Mouse (Mus musculus): Measurements from ENCODE around the gene Pknox1. TPM values are rescaled to one million over a fixed set of nuclear protein-coding genes. Genes with fewer than 3 reads are reported as not detected.
"Not testable (repeated sequence)": the region's sequence is repeated elsewhere in the genome, so short reads cannot be mapped to it uniquely, and the experiment has no call there.

Gene Pknox1
- polyA plus RNA-seq, 1 experiment: 15.3 TPM

DNA sequence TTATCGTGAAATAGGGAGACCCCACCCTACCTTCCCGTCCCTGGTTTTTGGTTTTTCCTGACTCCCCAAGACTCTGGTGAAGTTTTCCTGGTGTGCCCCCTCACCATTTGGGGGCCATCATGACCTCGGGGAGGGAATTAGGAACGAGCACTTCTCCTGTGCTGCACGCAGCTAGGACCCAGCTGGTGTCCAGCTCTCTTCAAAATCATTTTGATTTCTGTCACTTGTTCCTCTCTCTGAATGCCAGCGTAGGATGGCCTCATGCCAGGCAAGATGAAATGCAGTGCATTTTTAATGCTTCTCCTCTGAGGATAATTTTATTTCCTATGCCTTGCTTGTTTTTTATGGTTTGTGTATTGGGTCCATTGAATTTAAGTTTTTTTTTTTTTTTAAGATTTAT is 42.6 kb upstream of the Pknox1 start:
- H3K4me2 ChIP-seq (ENCODE audit: low read depth): peak overlapping the region; percentile 62
- no peak for TF ChIP-seq E2F4 (IDR thresholded peaks at IDR 0.05; ENCODE audit: insufficient read depth)
- TF ChIP-seq MYOG (IDR thresholded peaks at IDR 0.05; ENCODE audit: control insufficient read depth in 1 of 3, insufficient read depth in 1 of 3, insufficient read length in 2 of 3, low read depth in 2 of 3): no peak
- TF ChIP-seq MAX (IDR thresholded peaks at IDR 0.05; ENCODE audit: low read depth): no peak
- TF ChIP-seq TCF12 (IDR thresholded peaks at IDR 0.05; ENCODE audit: insufficient read depth, poor library complexity, severe bottlenecking): no peak
- no peak for TF ChIP-seq POLR2A (IDR thresholded peaks at IDR 0.05; ENCODE audit: insufficient read length, low read depth)
- no peaks in the 10 kb centered on the region for H3K27me3 ChIP-seq (ENCODE audit: control insufficient read depth, insufficient read depth, insufficient read length)
- no peak overlapping the region for H3K4me3 ChIP-seq
- H3ac ChIP-seq (ENCODE audit: control insufficient read depth, insufficient read length): no peak overlapping the region
- no peaks in the 10 kb centered on the region for H3K79me2 ChIP-seq (ENCODE audit: control insufficient read depth, insufficient read depth)
- no peaks in the 10 kb centered on the region for H3K36me3 ChIP-seq (ENCODE audit: control insufficient read depth, insufficient read depth)

DNA sequence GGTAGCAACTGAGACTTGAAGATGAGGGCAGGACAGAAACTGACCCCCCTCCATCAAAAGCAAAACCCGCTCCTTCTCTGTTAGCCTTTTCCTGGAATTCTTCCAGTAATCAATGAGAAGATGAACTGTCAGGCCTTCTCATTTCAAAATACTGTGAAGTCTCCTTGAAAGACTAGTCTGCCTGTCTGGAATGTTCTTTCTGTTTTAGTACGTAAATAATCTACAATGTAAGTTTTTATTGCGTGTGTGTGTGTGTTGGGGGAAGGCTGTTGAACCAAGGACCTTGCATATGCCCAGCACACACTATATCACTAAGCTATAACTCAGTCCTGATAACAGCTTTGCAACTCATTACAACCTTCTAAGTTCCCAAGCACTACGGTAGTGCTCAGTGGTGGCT is 39.4 kb upstream of the Pknox1 start:
- Histone ChIP-seq H3K4me3 (no peak overlapping the region), H3ac (ENCODE audit: control insufficient read depth, insufficient read length) (no peak overlapping the region), H3K4me2 (ENCODE audit: low read depth) (no peak overlapping the region), H3K79me2 (ENCODE audit: control insufficient read depth, insufficient read depth) (no peaks in the 10 kb centered on the region), H3K36me3 (ENCODE audit: control insufficient read depth, insufficient read depth) (peaks cover 5% of the 10 kb centered on the region), H3K27me3 (ENCODE audit: control insufficient read depth, insufficient read depth, insufficient read length) (no peaks in the 10 kb centered on the region)
- TF ChIP-seq MYOG (IDR thresholded peaks at IDR 0.05; ENCODE audit: control insufficient read depth in 1 of 3, insufficient read depth in 1 of 3, insufficient read length in 2 of 3, low read depth in 2 of 3): no peak

DNA sequence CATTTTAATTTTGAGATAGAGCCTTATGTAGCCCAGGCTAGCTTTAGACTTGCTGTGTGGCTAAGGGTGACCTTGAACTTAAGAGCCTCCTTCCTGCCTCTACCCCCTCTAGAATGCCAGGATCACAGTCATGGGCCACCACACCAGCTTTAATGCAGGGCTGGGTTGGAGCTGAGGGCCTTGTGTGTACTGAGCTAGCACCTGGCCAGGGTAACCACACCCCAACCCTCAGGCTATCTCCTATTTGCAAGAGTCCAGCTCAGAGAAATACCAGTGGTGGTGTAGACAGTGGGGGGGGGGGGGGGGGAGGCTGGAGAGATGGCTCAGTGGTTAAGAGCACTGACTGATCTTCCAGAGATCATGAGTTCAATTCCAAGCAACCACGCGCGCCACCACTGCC is 38.7 kb upstream of the Pknox1 start:
- TF ChIP-seq POLR2AphosphoS2 (IDR thresholded peaks at IDR 0.05; ENCODE audit: insufficient read length, low read depth) (no peak), MYOD1 (IDR thresholded peaks at IDR 0.05; ENCODE audit: control insufficient read depth in 1 of 3, insufficient read length in 2 of 3, low read depth in 2 of 3) (no peak), USF1 (IDR thresholded peaks at IDR 0.05; ENCODE audit: low read depth) (no peak), MAX (IDR thresholded peaks at IDR 0.05; ENCODE audit: low read depth) (no peak), POLR2A (IDR thresholded peaks at IDR 0.05; ENCODE audit: insufficient read length, low read depth) (no peak), E2F4 (IDR thresholded peaks at IDR 0.05; ENCODE audit: insufficient read depth) (no peak), TCF12 (IDR thresholded peaks at IDR 0.05; ENCODE audit: insufficient read depth, poor library complexity, severe bottlenecking) (no peak), REST (IDR thresholded peaks at IDR 0.05; ENCODE audit: insufficient read depth, insufficient read length) (no peak), TCF3 (IDR thresholded peaks at IDR 0.05; ENCODE audit: insufficient read length, low read depth) (no peak), SRF (IDR thresholded peaks at IDR 0.05; ENCODE audit: control insufficient read depth, insufficient read length, low read depth) (no peak), MYOG (IDR thresholded peaks at IDR 0.05; ENCODE audit: control insufficient read depth in 1 of 3, insufficient read depth in 1 of 3, insufficient read length in 2 of 3, low read depth in 2 of 3) (no peak), CEBPB (IDR thresholded peaks at IDR 0.05; ENCODE audit: insufficient read depth, poor library complexity, severe bottlenecking) (no peak)
- Histone ChIP-seq H3ac (ENCODE audit: control insufficient read depth, insufficient read length) (no peak overlapping the region), H3K4me2 (ENCODE audit: low read depth) (no peak overlapping the region), H3K79me2 (ENCODE audit: control insufficient read depth, insufficient read depth) (no peaks in the 10 kb centered on the region), H3K27me3 (ENCODE audit: control insufficient read depth, insufficient read depth, insufficient read length) (no peaks in the 10 kb centered on the region), H3K36me3 (ENCODE audit: control insufficient read depth, insufficient read depth) (peaks cover 5% of the 10 kb centered on the region), H3K4me3 (no peak overlapping the region)

DNA sequence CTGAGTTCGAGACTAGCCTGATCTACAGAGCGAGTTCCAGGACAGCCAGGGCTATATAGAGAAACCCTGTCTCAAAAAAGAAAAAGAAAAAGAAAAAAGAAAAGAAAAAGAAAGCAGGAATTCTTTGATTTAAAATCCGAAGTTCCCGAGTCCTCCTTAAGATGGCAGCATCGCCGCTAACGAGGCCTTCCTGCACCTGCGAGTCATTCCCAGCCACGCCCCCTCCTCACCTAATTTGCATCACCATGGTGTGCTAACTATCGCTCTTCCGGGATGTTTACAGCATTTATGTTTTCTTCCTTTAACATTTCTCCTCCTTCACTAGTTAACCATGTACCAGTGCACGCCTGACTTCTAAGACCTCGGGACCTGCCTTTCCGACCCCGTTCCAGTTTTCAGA is 35.2 kb upstream of the Pknox1 start:
- H3K4me2 ChIP-seq (ENCODE audit: low read depth): no peak overlapping the region
- no peak overlapping the region for H3K4me3 ChIP-seq
- no peak for TF ChIP-seq CEBPB (IDR thresholded peaks at IDR 0.05; ENCODE audit: insufficient read depth, poor library complexity, severe bottlenecking)
- H3K79me2 ChIP-seq (ENCODE audit: control insufficient read depth, insufficient read depth): no peaks in the 10 kb centered on the region
- H3ac ChIP-seq (ENCODE audit: control insufficient read depth, insufficient read length): no peak overlapping the region
- peaks cover 10% of the 10 kb centered on the region for H3K36me3 ChIP-seq (ENCODE audit: control insufficient read depth, insufficient read depth)
- H3K27me3 ChIP-seq (ENCODE audit: control insufficient read depth, insufficient read depth, insufficient read length): no peaks in the 10 kb centered on the region

DNA sequence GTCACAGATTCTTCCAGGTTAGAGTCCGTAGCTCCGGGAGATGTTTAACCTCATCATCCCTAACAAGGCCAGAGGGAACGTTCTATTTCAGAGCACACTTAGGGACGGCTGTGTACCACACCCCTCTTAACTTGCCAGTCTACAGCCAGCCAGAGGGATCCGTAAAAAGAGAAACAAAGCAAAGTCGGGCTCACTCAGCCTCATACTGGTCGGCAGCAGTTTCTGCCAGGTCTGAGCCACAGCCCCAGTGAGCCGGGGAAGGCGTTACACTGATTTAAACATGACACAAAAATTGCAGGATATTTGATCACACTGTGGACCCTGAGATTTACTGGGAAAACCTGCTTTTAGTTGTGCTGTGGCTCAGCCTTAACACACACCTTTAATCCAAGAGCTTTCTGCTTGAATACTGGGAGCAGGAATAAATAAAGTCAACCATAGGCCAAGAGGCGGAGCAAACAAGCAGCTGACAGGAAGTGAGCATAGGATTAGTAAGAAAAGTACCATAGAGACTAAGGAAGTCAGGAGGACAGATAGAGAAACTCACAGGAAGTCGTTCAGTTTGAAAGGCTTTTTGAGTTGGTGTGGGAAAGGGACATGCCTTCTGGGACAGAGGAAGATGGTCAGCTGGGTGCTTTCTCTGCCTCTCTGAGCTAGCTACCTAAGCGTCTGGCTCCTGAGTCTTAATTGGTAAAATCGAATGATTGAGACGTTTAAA is 32.9 kb upstream of the Pknox1 start:
- no peaks in the 10 kb centered on the region for H3K27me3 ChIP-seq (ENCODE audit: control insufficient read depth, insufficient read depth, insufficient read length)
- H3ac ChIP-seq (ENCODE audit: control insufficient read depth, insufficient read length): no peak overlapping the region
- H3K79me2 ChIP-seq (ENCODE audit: control insufficient read depth, insufficient read depth): no peaks in the 10 kb centered on the region
- H3K4me3 ChIP-seq: no peak overlapping the region
- no peak overlapping the region for H3K4me2 ChIP-seq (ENCODE audit: low read depth)
- peaks cover 10% of the 10 kb centered on the region for H3K36me3 ChIP-seq (ENCODE audit: control insufficient read depth, insufficient read depth)
- TF ChIP-seq USF1 (IDR thresholded peaks at IDR 0.05; ENCODE audit: low read depth) (no peak), MAX (IDR thresholded peaks at IDR 0.05; ENCODE audit: low read depth) (no peak), POLR2A (IDR thresholded peaks at IDR 0.05; ENCODE audit: insufficient read length, low read depth) (no peak), TCF3 (IDR thresholded peaks at IDR 0.05; ENCODE audit: insufficient read length, low read depth) (no peak), TCF12 (IDR thresholded peaks at IDR 0.05; ENCODE audit: insufficient read depth, poor library complexity, severe bottlenecking) (no peak), POLR2AphosphoS2 (IDR thresholded peaks at IDR 0.05; ENCODE audit: insufficient read length, low read depth) (no peak), MYOD1 (IDR thresholded peaks at IDR 0.05; ENCODE audit: control insufficient read depth in 1 of 3, insufficient read length in 2 of 3, low read depth in 2 of 3) (no peak), SRF (IDR thresholded peaks at IDR 0.05; ENCODE audit: control insufficient read depth, insufficient read length, low read depth) (no peak), E2F4 (IDR thresholded peaks at IDR 0.05; ENCODE audit: insufficient read depth) (no peak), CEBPB (IDR thresholded peaks at IDR 0.05; ENCODE audit: insufficient read depth, poor library complexity, severe bottlenecking) (no peak), REST (IDR thresholded peaks at IDR 0.05; ENCODE audit: insufficient read depth, insufficient read length) (no peak), MYOG (IDR thresholded peaks at IDR 0.05; ENCODE audit: control insufficient read depth in 1 of 3, insufficient read depth in 1 of 3, insufficient read length in 2 of 3, low read depth in 2 of 3) (no peak)

DNA sequence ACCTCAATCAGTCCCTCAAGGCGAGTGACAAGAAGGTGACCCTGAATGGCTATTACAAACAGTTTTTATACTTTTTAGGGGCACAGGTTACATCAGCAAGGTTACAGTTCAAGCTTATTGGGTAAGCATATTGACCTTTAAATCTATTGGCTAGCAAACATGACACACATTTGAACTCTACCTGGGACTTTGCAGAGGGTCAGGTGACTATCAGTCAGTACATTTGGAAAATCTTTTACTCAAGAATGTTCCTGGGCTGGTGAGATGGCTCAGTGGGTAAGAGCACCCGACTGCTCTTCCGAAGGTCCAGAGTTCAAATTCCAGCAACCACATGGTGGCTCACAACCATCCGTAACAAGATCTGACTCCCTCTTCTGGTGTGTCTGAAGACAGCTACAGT is 32.2 kb upstream of the Pknox1 start:
- not testable (repeated sequence) for H3K79me2 ChIP-seq (ENCODE audit: control insufficient read depth, insufficient read depth); H3ac ChIP-seq (ENCODE audit: control insufficient read depth, insufficient read length); H3K4me2 ChIP-seq (ENCODE audit: low read depth); H3K36me3 ChIP-seq (ENCODE audit: control insufficient read depth, insufficient read depth); H3K4me3 ChIP-seq; H3K27me3 ChIP-seq (ENCODE audit: control insufficient read depth, insufficient read depth, insufficient read length)

All from myocyte (in vitro differentiated cells).